Mouse (Mus musculus): ENCODE measurements around the gene St6galnac1. TPM values are rescaled to one million over a fixed set of nuclear protein-coding genes. Genes with fewer than 3 reads are reported as not detected.
A peak's percentile ranks its signal among the peaks of the same experiment; 100 is the strongest.

St6galnac1 gene
- polyA plus RNA-seq, 1 experiment from 2014 or later = not detected

DNA sequence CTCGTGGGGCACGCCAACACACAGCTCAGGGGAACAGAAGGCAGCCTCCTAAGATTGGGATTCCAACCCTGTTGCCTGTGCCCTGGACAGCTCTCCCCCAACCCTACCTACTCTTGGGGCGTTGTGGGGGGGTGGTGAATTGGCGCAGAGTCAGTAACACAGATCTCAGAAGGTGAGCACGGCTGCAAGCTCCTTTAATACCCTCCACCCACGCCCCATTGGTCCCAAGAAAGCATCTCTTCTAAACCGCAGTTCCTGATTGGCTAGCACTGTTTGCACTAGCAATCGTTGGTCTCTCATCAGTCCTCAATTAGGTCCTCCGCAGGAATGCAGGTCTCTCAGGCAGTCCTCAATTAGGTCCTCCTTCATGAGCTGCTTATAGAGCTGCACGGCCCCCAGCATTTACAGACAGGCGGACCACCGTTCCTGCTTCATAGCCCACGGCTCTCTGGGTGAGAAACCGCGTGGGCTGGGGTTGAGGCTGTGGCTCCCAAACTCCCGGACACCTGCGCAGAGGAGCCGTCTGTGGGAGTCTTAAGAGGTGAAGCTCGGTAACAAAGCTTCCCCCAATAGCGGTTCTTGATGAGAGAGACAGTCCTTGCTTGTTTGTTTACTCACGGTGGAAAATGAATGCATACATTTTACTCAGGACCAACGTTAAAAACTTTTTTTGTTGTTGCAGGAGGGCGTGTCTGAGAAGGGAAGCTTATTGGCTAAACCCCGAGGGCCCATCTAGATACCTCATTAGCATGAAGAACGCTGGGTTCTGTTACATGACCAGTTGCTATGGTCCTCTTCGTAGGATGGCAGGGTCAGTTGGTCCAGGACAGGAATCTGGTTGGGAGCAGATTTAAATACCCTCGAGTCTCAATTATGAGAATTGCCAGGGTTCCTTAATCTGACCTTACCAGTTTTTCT lies 50.0 kb downstream of the St6galnac1 start:
- no peak for ATAC-seq (ENCODE audit: low FRiP score, low TSS enrichment)

DNA sequence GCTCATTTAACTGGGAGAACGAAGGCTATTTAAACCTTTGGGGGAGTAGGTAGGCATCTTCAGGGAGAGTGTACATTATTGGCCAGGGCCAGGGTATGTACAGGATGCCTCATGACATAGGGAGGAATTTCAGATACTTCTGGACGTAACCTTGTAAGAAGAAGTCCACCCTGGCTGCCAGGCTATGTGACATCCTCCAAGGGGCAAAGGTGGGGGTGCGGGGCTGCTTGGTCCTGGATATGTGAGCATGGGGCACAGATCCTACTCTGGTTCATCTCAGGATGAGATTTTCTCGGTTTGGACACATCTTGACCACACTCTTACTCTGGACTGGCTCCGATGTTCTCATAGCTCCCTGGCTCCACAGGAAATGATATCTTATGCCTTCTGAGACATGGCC lies 52.2 kb downstream of the St6galnac1 start:
- peaks cover 4% of the 10 kb centered on the region; the same call in 1 of the 2 replicates for H3K9me3 ChIP-seq (ENCODE audit: control insufficient read depth, low read length)
- H3K4me1 ChIP-seq (ENCODE audit: control insufficient read depth, insufficient read depth, low read length) = peaks cover 3% of the 10 kb centered on the region; the same call in 1 of the 2 replicates
- no peak overlapping the region for H3K4me2 ChIP-seq (replicated peaks; ENCODE audit: low read depth, low read length)
- H3K9ac ChIP-seq (ENCODE audit: low read depth, low read length) = no peak overlapping the region
- no peak overlapping the region for H3K27ac ChIP-seq (ENCODE audit: low read depth, low read length)
- H3K27me3 ChIP-seq (ENCODE audit: control insufficient read depth, insufficient read depth, low read length) = no peaks in the 10 kb centered on the region
- no peak for ATAC-seq (ENCODE audit: low FRiP score, low TSS enrichment)
- WGBS = 91% methylated on average over 5 of the region's 5 CpGs
- no peak overlapping the region for H3K4me3 ChIP-seq (ENCODE audit: low read length)
- no peaks in the 10 kb centered on the region for H3K36me3 ChIP-seq (ENCODE audit: control insufficient read depth, insufficient read depth, low read length)

More for the DNA sequence above, 50.0 kb downstream of the St6galnac1 start:
- WGBS = 37% methylated on average over 27 of the region's 27 CpGs
- Histone ChIP-seq H3K36me3 (ENCODE audit: control insufficient read depth, insufficient read depth, low read length) (no peaks in the 10 kb centered on the region), H3K4me3 (ENCODE audit: low read length) (no peak overlapping the region), H3K27me3 (ENCODE audit: control insufficient read depth, insufficient read depth, low read length) (no peaks in the 10 kb centered on the region), H3K9me3 (ENCODE audit: control insufficient read depth, low read length) (0 out of 2 replicates have a peak, but pooled peaks cover under 1% of the 10 kb centered on the region), H3K27ac (ENCODE audit: low read depth, low read length) (no peak overlapping the region), H3K4me2 (replicated peaks; ENCODE audit: low read depth, low read length) (peak overlapping the region; percentile 31; the same call in 1 of the 2 replicates), H3K4me1 (ENCODE audit: control insufficient read depth, insufficient read depth, low read length) (peaks cover 3% of the 10 kb centered on the region; the same call in 1 of the 2 replicates), H3K9ac (ENCODE audit: low read depth, low read length) (no peak overlapping the region)

DNA sequence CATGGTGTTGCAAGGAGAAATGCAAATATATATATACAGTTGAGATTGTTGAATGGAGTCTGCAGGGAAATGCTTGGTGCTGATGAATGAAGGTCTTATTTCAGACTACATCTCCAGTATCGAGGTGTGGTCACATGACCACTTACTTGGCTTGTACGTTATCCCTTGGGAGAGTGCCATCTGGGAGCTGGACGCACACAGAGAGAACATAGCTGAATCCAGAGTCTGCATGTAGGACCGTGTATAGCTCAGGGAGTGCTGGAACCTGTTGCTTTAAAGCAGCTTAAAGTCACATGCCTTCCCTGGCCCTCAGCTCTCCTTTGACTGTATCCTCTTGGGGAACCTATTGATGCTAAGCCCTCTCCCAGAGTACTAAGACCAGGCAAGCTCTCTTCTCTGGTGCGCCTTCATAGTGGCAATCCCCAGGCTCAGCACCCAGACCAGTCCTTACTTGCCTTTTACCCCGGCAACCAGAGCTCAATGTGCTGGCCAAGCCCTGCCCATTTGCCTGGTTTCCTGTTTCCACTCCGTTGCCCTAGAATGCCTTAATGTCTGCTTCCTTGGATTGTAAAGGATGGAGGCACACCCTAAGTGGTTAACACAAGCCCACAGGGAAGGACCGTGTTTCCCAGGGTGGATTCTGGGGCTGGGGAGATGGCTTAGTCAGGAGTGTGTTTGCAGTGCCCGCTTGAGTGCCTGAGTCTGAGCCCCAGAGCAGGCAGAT lies 53.6 kb downstream of the St6galnac1 start:
- ATAC-seq (ENCODE audit: low FRiP score, low TSS enrichment) = no peak

DNA sequence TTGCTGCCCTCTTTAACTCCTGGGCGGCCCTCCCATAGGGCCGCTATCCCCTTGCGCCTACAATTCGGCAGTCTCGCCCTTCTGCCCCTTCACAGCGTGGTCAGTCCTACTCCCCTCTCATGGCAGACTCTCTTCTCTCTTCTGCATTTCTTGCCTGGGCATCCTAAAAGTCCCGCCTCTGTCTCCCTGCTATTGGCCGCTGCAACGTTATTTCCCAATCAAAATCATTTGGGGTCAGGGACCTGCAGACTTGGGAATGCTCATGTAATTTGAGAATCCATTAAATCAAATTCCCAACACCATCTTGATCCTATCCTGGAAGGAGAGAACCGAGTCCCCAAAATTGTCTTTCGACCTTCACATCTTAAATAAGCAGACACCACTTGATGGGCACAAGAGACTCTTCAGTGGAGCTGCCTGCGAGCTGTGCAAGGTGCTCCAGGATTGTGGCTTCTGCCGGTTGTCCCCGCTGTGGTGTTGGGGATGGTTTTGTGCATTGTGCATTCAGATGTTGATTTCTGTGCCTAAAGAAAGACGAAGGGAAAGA lies 54.9 kb downstream of the St6galnac1 start:
- no peaks in the 10 kb centered on the region for H3K36me3 ChIP-seq (ENCODE audit: control insufficient read depth, insufficient read depth, low read length)
- H3K9ac ChIP-seq (ENCODE audit: low read depth, low read length) = no peak overlapping the region
- H3K9me3 ChIP-seq (ENCODE audit: control insufficient read depth, low read length) = peaks cover 9% of the 10 kb centered on the region; the same call in 1 of the 2 replicates
- no peaks in the 10 kb centered on the region for H3K27me3 ChIP-seq (ENCODE audit: control insufficient read depth, insufficient read depth, low read length)
- H3K4me3 ChIP-seq (ENCODE audit: low read length) = no peak overlapping the region
- WGBS = 89% methylated on average over 15 of the region's 15 CpGs
- ATAC-seq (ENCODE audit: low FRiP score, low TSS enrichment) = no peak
- no peak overlapping the region for H3K4me2 ChIP-seq (replicated peaks; ENCODE audit: low read depth, low read length)
- no peaks in the 10 kb centered on the region for H3K4me1 ChIP-seq (ENCODE audit: control insufficient read depth, insufficient read depth, low read length)
- no peak overlapping the region for H3K27ac ChIP-seq (ENCODE audit: low read depth, low read length)

More for the DNA sequence above, 53.6 kb downstream of the St6galnac1 start:
- WGBS = 67% methylated on average over 9 of the region's 9 CpGs
- peaks cover 9% of the 10 kb centered on the region; the same call in 1 of the 2 replicates for H3K9me3 ChIP-seq (ENCODE audit: control insufficient read depth, low read length)
- H3K27ac ChIP-seq (ENCODE audit: low read depth, low read length) = peak overlapping the region; percentile 17; the same call in 1 of the 2 replicates
- no peaks in the 10 kb centered on the region for H3K27me3 ChIP-seq (ENCODE audit: control insufficient read depth, insufficient read depth, low read length)
- H3K9ac ChIP-seq (ENCODE audit: low read depth, low read length) = no peak overlapping the region
- H3K36me3 ChIP-seq (ENCODE audit: control insufficient read depth, insufficient read depth, low read length) = no peaks in the 10 kb centered on the region
- no peak overlapping the region for H3K4me3 ChIP-seq (ENCODE audit: low read length)
- peaks cover 3% of the 10 kb centered on the region; the same call in 1 of the 2 replicates for H3K4me1 ChIP-seq (ENCODE audit: control insufficient read depth, insufficient read depth, low read length)
- H3K4me2 ChIP-seq (replicated peaks; ENCODE audit: low read depth, low read length) = no peak overlapping the region

Other genes starting within 250 kb of the St6galnac1 start
- gene Sphk1, start 244.6 kb downstream of the St6galnac1 start, polyA plus RNA-seq (2014; fragmentation: Nextera tagmentation; extraction: Ambion mirVana) = 3.0 and 3.7 TPM in 2 replicates
- 11.2 and 13.5 TPM in 2 replicates for gene Ube2o, start 194.1 kb downstream of the St6galnac1 start, polyA plus RNA-seq (2014; fragmentation: Nextera tagmentation; extraction: Ambion mirVana)
- gene Aanat, start 189.1 kb downstream of the St6galnac1 start, polyA plus RNA-seq (2014; fragmentation: Nextera tagmentation; extraction: Ambion mirVana) = not detected in 2 replicates
- gene Rhbdf2, start 148.5 kb downstream of the St6galnac1 start, polyA plus RNA-seq (2014; fragmentation: Nextera tagmentation; extraction: Ambion mirVana) = 5.4 and 7.2 TPM in 2 replicates
- 1.1 and 1.4 TPM in 2 replicates for gene Prcd, start 122.0 kb downstream of the St6galnac1 start, polyA plus RNA-seq (2014; fragmentation: Nextera tagmentation; extraction: Ambion mirVana)
- 11.0 and 11.3 TPM in 2 replicates for gene Cygb, start 121.2 kb downstream of the St6galnac1 start, polyA plus RNA-seq (2014; fragmentation: Nextera tagmentation; extraction: Ambion mirVana)
- 11.1 and 16.0 TPM in 2 replicates for gene Mxra7, start 52.5 kb upstream of the St6galnac1 start, polyA plus RNA-seq (2014; fragmentation: Nextera tagmentation; extraction: Ambion mirVana)
- gene Mettl23, start 67.8 kb upstream of the St6galnac1 start, polyA plus RNA-seq (2014; fragmentation: Nextera tagmentation; extraction: Ambion mirVana) = 56.5 and 64.6 TPM in 2 replicates
- gene Jmjd6, start 67.9 kb upstream of the St6galnac1 start, polyA plus RNA-seq (2014; fragmentation: Nextera tagmentation; extraction: Ambion mirVana) = 68.6 and 72.7 TPM in 2 replicates
- gene Mfsd11, start 76.9 kb upstream of the St6galnac1 start, polyA plus RNA-seq (2014; fragmentation: Nextera tagmentation; extraction: Ambion mirVana) = 24.9 and 35.0 TPM in 2 replicates
- gene Srsf2, start 77.6 kb upstream of the St6galnac1 start, polyA plus RNA-seq (2014; fragmentation: Nextera tagmentation; extraction: Ambion mirVana) = 981 and 1,041 TPM in 2 replicates
- gene Mgat5b, start 143.4 kb upstream of the St6galnac1 start, polyA plus RNA-seq (2014; fragmentation: Nextera tagmentation; extraction: Ambion mirVana) = 0.21 and 0.23 TPM in 2 replicates

Data from kidney, embryonic 14.5 days (tissue).